Mouse (Mus musculus) testis, adult 2 months (tissue): Measurements from ENCODE around the gene Chd6.

ENCODE experiments used
- CTCF ChIP-seq: fragments of 200-500 bp; IDR thresholded peaks from 2 replicates; pipeline ENCODE4 v1.5.1; 2012; ENCODE audit warnings: low read depth, mild to moderate bottlenecking, inconsistent platforms, low read length, moderate library complexity; ENCODE audit not compliant: control insufficient read depth, insufficient read depth, insufficient replicate concordance
- POLR2A ChIP-seq: fragments of 200-500 bp; IDR thresholded peaks from 2 replicates; pipeline ENCODE4 v1.6.1; 2012; ENCODE audit warnings: low read depth, mild to moderate bottlenecking, inconsistent platforms, low read length, moderate library complexity; ENCODE audit not compliant: control insufficient read depth

DNA sequence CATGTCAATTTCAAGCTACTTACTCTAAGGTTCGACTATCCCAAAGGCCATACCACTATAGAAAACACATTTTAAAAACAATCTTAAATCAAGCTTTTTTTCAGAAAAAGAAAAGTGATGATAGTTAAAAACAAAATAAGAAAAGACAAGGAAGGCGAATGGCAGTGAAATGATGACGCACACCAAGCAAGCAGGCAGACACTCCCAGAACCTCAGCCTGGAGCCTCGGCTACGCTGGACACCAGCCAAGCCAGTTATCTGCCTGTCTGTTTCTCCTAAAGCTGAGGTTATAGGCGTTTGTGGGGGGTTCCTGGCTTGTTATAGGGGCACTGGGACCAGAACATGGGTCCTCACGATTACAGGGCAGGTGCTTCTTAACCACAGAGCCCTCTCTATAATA lies 76.5 kb downstream of the Chd6 start:
- TF ChIP-seq POLR2A (no peak), CTCF (no peak)
